Mouse (Mus musculus) heart, adult 18-20 months (tissue): ENCODE results near the gene Cep295nl. TPM values are rescaled to one million over a fixed set of nuclear protein-coding genes. Genes with fewer than 3 reads are reported as not detected.
A peak's percentile ranks its signal among the peaks of the same experiment; 100 is the strongest.
"Not testable (repeated sequence)": the region's sequence is repeated elsewhere in the genome, so short reads cannot be mapped to it uniquely, and the experiment has no call there.

Source experiments
- DNase-seq, 2 experiments: peaks; one replicate each; pipeline ENCODE4 v3.0.0; 2021 to 2022; ENCODE audit warnings: mixed read lengths in 1 of 2
- long read RNA-seq, 2 experiments: library from polyadenylated mRNA; stranded (forward); transcript quantifications; one replicate each; pipeline ENCODE4 v2.0.0; 2021
- total RNA-seq, 2 experiments: library from RNA; stranded (reverse); gene quantifications; 2 replicates each; pipeline ENCODE4 v1.2.3; 2021

The Cep295nl gene
- total RNA-seq, result under 1 TPM; 0.39 to 0.42 TPM
- long read RNA-seq, experiment 1, result 0 reads
- long read RNA-seq, experiment 2, result 0 reads

GRCm38 (mm10) chr11:118342400-118342981 lies at the start of gene Cep295nl:
Gene Cep295nl (minus strand): TSS chr11:118342500.
- no peak for DNase-seq

- not testable (repeated sequence) for DNase-seq
Observed at GRCm38 (mm10) chr11:118387816-118388215, 45.5 kb upstream of the Cep295nl start.

GRCm38 (mm10) chr11:118379251-118380009 lies 37.1 kb upstream of the Cep295nl start:
- peak; percentile 88 to 97 for DNase-seq

GRCm38 (mm10) chr11:118378656-118379055 lies 36.4 kb upstream of the Cep295nl start:
- no peak for DNase-seq

- not testable (repeated sequence) for DNase-seq
Observed at GRCm38 (mm10) chr11:118376323-118376722, 34.0 kb upstream of the Cep295nl start.

- no peak for DNase-seq
Observed at GRCm38 (mm10) chr11:118375881-118376280, 33.6 kb upstream of the Cep295nl start.

GRCm38 (mm10) chr11:118375461-118375860 lies 33.2 kb upstream of the Cep295nl start:
- no peak for DNase-seq

- DNase-seq, result no peak
Observed at GRCm38 (mm10) chr11:118375006-118375405, 32.7 kb upstream of the Cep295nl start.

- no peak for DNase-seq
Observed at GRCm38 (mm10) chr11:118374506-118374905, 32.2 kb upstream of the Cep295nl start.

- DNase-seq, result no peak
Observed at GRCm38 (mm10) chr11:118372641-118373040, 30.3 kb upstream of the Cep295nl start.

GRCm38 (mm10) chr11:118371876-118372275 lies 29.6 kb upstream of the Cep295nl start:
- no peak for DNase-seq

- DNase-seq, result no peak
Observed at GRCm38 (mm10) chr11:118369657-118370056, 27.4 kb upstream of the Cep295nl start.

- no peak for DNase-seq
Observed at GRCm38 (mm10) chr11:118369251-118369650, 27.0 kb upstream of the Cep295nl start.

GRCm38 (mm10) chr11:118368330-118368729 lies 26.0 kb upstream of the Cep295nl start:
- DNase-seq, result no peak

GRCm38 (mm10) chr11:118366559-118366958 lies 24.3 kb upstream of the Cep295nl start:
- DNase-seq, result no peak

GRCm38 (mm10) chr11:118366108-118366507 lies 23.8 kb upstream of the Cep295nl start:
- no peak for DNase-seq

- DNase-seq, result peak; percentile 63 to 83
Observed at GRCm38 (mm10) chr11:118365171-118365570, 22.9 kb upstream of the Cep295nl start.

GRCm38 (mm10) chr11:118364021-118364420 lies 21.7 kb upstream of the Cep295nl start:
- DNase-seq, result no peak

GRCm38 (mm10) chr11:118362971-118363518 lies 20.7 kb upstream of the Cep295nl start:
- DNase-seq, result peak; percentile 77 to 88

- peak in 1 of 2 experiments; percentile 77 for DNase-seq
Observed at GRCm38 (mm10) chr11:118362501-118362900, 20.2 kb upstream of the Cep295nl start.

- peak; percentile 55 to 58 for DNase-seq
Observed at GRCm38 (mm10) chr11:118360907-118361341, 18.6 kb upstream of the Cep295nl start.

- peak; percentile 61 to 78 for DNase-seq
Observed at GRCm38 (mm10) chr11:118360491-118360890, 18.2 kb upstream of the Cep295nl start.

GRCm38 (mm10) chr11:118355640-118356039 lies 13.3 kb upstream of the Cep295nl start, which contains the start of gene Timp2:
Gene Timp2 (minus strand): TSS chr11:118355740.
- no peak for DNase-seq
